Mouse (Mus musculus) small intestine, adult 10 weeks (tissue): Measurements from ENCODE around the gene Zfp839. TPM values are rescaled to one million over a fixed set of nuclear protein-coding genes. Genes with fewer than 3 reads are reported as not detected.

ENCODE experiments used
- polyA plus RNA-seq: library from polyadenylated mRNA; stranded (reverse); fragments of 350-450 nt; fragmentation: Illumina TruSeq; extraction: RNeasy Lipid Tissue Mini Kit (QIAGEN cat#74804); gene quantifications from one replicate; pipeline ENCODE4 v1.2.3, GENCODE M21; 2014; ENCODE audit warnings: low replicate concordance

Gene Zfp839
- polyA plus RNA-seq: 2.3 TPM

GRCm38 (mm10) chr12:110850010-110850928 lies at the start of gene Zfp839:
Gene Zfp839, plus strand, starts transcription at chr12:110850253.

GRCm38 (mm10) chr12:110840348-110841198 lies 9.5 kb upstream of the Zfp839 start, which contains the start of gene Mok:
Gene Mok, minus strand, starts transcription at chr12:110840939.

GRCm38 (mm10) chr12:110889036-110890020 lies 39.3 kb downstream of the Zfp839 start, which contains the start of the genes Cinp and Tecpr2:
Gene Cinp, minus strand, starts transcription at chr12:110889145.
Gene Tecpr2, plus strand, starts transcription at chr12:110889264.

Other genes with a start within 250 kb of the Zfp839 start
- 4.7 TPM for gene Dync1h1, start 248.8 kb upstream of the Zfp839 start, polyA plus RNA-seq
- not detected for gene 1700001K19Rik, start 167.6 kb upstream of the Zfp839 start, polyA plus RNA-seq
- gene Hsp90aa1, start 147.5 kb upstream of the Zfp839 start, polyA plus RNA-seq: 672 TPM
- gene Wdr20, start 112.3 kb upstream of the Zfp839 start, polyA plus RNA-seq: 44.0 TPM
- gene Mok, start 9.3 kb upstream of the Zfp839 start, polyA plus RNA-seq: not detected
- gene Cinp, start 38.9 kb downstream of the Zfp839 start, polyA plus RNA-seq: 19.1 TPM
- gene Tecpr2, start 39.0 kb downstream of the Zfp839 start, polyA plus RNA-seq: 1.6 TPM
- gene Ankrd9, start 128.8 kb downstream of the Zfp839 start, polyA plus RNA-seq: 0.15 TPM
- gene Rcor1, start 189.1 kb downstream of the Zfp839 start, polyA plus RNA-seq: 28.1 TPM